Mouse (Mus musculus): ENCODE results near the gene Wnt6.
"Not testable (repeated sequence)": the region's sequence is repeated elsewhere in the genome, so short reads cannot be mapped to it uniquely, and the experiment has no call there.

Gene Wnt6

GRCm38 (mm10) chr1:74807551-74808071 lies 35.9 kb downstream of the Wnt6 start:
- DNase-seq, result no peak

DNA sequence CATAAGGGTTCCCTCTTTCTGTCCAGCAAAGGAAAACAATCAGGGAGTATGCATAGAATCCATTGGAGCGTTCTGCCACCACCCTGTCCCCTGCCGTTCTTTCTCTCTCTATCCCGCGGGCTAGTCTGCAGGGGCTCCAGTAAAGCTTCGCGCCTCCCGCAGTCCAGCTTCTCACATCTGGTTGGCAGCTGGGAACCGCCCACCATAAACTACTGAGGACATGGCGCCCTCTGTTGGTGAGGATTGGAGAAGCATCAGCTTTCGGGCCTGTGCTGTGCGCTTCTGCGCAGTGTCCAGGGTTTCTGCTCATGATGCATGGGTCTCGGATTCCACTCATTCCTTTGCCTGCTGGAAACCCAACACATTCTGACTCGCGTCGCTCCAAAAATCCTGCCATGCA lies 36.4 kb downstream of the Wnt6 start:
- peak; percentile 87 for DNase-seq

GRCm38 (mm10) chr1:74809007-74809406 lies 37.3 kb downstream of the Wnt6 start:
- no peak for DNase-seq

GRCm38 (mm10) chr1:74814931-74815647 lies 43.4 kb downstream of the Wnt6 start:
- no peak for DNase-seq

- not testable (repeated sequence) for DNase-seq
Measured at GRCm38 (mm10) chr1:74815965-74816364, 44.3 kb downstream of the Wnt6 start.

DNA sequence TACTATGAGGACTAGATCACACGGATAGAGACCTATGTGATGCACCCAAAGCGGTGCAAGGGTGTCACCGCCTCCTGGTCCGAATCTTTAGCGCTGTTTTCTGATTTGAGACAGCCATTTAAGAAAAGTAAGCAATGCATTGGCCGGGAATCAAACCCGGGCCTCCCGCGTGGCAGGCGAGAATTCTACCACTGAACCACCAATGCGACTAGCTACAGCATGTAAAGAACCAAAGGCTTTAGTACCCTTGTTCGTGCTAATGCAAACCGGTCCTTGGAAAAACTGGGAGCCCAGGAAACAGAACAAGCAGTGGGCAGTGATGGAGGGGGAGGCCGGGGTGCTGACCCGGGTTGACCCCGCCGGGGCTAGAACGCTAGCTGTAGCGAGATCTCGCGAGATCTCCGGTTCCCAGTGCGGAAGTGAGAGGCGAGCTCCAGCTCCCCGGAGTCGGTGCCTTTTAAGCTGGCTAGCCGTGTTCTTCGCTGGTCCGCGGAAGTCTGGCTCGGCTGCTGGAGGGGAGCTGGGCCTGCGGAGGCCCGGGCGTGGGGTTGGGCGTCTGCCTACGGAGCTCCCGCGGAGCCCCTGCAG lies 45.0 kb downstream of the Wnt6 start:
- peak; percentile 93 for DNase-seq

- DNase-seq, result peak; percentile 24
Measured at GRCm38 (mm10) chr1:74817219-74817618, 45.5 kb downstream of the Wnt6 start.

DNA sequence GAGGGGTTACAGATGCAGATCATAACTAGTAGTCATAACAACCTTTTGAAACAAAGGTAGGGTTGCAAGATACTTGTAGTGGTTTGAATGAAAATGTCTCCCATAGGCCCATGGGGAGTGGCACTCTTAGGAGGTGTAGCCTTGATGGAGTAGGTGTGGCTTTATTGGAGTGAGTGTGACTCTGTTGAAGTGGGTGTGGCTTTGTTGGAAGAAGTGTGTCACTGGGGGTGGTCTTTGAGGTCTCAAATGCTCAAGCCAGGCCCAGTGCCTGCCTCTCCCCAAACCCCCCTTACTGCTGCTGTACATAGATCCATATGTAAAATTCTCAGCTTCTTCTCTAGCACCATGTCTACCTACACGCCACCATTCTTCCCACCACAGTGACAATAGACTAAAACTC lies 46.8 kb downstream of the Wnt6 start:
- no peak for DNase-seq

GRCm38 (mm10) chr1:74823598-74823997 lies 51.9 kb downstream of the Wnt6 start:
- DNase-seq, result not testable (repeated sequence)

DNA sequence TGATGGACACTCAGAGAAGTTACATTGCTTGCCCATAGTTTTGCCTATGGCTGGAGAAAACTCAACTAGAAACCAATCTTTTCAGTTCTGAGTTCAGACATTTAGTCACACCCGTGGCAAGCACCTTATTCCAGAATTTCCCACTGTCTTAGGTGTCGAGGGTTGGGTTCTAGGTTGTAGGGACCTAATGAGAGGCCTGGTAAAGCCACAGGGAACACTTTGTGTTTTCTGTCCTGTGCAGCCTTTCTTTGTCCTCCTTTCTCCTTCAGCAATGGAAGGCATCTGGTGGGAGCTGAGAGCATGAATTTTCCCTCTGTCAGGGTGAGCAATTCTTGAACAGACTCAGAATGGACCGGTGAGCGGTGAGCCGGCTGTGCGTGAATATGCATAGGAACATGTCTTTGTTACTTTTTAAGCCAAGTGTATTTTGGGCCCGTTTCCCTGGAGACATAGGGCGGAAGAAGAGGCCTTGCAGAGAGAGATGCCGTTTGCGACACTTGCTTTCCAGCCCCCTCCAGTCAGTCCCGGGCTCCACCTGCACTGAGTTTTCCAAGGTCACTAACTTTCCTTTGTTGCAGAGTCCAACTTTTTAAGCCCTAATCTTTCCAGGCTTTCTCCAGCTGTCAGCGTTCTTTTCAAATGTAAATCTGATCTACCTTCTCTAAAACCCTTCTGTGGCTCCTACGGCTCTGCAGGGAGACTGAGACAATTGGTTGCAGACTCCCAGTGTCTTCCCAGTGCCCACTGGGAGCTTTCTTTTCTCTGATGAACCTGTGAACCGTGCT lies 53.0 kb downstream of the Wnt6 start:
- DNase-seq, result no peak

DNA sequence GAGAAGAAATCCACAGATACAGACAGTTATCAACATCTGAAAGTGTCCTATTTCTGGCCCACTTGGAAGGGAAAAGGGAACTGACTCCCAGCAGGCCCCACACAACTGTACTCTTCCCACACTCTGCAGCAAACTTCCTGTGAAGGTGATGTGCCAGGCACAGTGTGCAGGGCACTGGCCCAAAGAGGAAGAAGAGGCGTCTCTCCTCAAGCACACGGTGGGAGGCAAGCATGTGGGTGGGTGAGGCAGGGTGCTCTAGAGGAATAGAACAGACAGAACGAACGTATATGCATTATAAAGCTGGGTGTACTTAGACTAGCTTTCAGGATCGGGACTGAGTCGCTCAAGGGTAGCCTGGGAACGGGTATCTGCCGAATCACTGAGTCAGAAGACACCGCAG lies 58.4 kb downstream of the Wnt6 start:
- no peak for DNase-seq

DNA sequence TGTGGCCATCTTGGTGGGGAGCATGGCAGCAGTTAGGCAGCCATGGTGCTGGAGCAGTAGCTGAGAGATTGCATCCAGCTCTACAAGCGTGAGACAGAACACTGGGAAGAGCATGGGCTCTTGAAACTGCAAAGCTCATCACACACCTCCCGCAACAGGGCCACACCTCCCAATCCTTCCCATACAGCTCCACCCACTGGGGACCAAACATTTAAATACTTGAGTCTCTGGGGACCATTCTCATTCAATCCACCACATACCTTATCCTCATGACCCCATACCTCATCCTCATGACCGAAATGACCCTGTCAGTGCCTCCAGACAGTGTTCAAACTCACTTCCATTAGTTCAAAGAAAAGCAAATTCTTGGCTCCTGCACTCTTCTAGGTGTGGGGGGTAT lies 61.6 kb downstream of the Wnt6 start:
- DNase-seq, result no peak

All from thymus, postnatal 14 days (tissue).